Mouse (Mus musculus) urinary bladder, postnatal 14 days (tissue): ENCODE measurements around the gene Sh3gl1.
"Not testable (repeated sequence)": the region's sequence is repeated elsewhere in the genome, so short reads cannot be mapped to it uniquely, and the experiment has no call there.

ENCODE experiments used
- DNase-seq: peaks from one replicate; pipeline ENCODE4 v3.0.0; 2021; ENCODE audit warnings: low spot score

Sh3gl1 gene

DNA sequence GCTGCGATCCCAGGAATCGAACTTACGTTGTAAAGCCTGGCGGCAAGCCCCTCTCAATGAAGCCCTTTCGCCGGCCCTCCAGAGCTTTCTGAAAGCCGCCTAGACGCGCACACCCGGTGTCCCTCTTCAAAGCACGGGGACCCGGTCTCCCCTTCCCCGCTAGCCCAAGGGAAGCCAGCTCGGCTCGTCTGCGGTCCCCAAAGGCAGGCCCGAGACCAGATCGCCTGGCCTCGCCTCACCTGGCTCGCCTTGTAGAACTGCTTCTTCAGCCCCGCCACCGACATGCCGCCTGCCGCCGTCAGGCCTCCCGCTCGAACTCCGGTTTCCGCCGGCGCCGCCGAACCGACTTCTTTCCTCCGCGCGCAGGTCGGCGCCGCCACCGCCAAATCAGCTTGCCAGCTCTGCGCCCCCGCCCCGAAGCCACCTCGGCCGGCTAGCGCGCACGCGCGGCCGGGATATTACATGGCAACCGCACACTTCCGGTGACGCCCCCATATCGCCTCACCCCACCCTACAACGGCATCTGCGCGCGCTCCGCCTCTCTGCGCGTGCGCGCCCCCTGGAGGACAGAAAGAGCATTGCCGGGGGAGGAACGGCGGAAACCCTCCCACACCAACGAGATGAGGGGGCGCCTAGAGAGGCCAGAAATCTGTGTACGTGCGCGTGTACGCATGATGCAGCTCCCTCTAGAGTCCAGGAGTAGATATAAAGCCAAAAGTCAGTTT, at the start of gene Sh3gl1:
TSS of gene Sh3gl1 (minus strand) at position 460 of the 725 bp plus-strand sequence.
- peak; percentile 99 for DNase-seq

GRCm38 (mm10) chr17:56080781-56081585, 44.5 kb upstream of the Sh3gl1 start:
- DNase-seq: no peak

DNA sequence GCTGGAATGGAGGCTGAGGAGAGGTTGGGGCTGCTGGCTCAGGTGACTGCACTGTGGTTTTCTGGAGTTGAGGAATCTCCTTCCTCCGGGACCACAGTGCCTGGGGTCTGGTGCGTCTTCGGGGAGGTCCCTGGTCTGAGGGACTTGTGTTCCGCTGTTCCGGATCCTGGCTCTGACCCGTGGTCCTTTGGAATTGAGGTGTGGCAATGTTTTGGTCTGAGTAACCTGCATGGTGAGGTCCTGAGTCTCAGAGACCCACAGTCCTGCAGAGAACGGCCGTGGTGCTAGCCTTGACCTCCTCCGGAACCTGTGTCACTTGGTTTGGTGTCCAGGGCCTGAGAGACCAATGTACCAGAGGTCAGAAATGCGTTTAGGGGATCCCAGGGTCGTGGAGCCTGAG, 43.5 kb upstream of the Sh3gl1 start:
- DNase-seq: no peak

DNA sequence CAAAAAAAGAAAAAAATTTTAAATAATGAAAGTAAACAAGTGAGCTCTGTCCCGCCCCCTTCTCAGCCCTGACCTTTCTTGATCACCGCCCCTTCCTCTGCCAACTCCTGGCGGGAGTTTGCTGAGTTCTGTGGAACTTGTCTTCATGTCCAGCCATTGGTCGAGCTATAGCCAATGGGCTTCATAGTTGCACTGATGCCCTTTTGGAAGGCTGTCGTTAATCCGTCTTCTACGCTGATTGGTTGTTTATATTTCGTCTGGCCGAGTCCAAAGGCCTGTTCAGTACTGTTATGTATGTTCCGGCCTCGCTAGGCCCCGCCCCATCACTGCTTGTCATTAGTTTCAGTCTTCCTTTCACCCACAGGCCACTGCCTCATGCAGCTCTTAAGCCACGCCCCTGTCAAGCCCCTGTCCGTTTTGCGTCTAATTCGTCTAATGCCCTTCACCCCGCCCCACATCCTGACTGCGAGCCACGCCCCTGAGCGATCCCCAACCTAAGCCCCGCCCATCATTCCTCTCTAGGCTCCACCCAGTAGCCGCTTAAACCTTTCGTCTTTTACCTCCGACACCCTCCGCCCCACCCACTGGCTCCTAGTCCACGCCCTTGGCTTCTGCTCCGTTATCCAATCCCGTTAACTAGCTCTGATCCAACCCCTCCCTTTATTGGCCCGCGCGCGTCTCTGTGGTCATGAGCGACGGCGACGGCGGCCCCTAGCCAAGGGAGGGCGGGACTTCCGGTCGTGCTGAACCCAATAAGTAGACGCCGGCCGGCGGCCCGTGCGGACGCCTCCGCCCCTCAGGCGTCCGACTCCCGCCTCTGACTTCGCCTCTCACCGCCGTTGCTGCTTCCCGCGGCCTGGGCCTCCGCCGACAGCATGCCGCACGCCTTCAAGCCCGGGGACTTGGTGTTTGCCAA, 42.7 kb upstream of the Sh3gl1 start, which contains the start of gene Hdgfl2:
TSS of gene Hdgfl2 (plus strand) at position 755 of the 916 bp plus-strand sequence.
- DNase-seq: peak; percentile 100

DNA sequence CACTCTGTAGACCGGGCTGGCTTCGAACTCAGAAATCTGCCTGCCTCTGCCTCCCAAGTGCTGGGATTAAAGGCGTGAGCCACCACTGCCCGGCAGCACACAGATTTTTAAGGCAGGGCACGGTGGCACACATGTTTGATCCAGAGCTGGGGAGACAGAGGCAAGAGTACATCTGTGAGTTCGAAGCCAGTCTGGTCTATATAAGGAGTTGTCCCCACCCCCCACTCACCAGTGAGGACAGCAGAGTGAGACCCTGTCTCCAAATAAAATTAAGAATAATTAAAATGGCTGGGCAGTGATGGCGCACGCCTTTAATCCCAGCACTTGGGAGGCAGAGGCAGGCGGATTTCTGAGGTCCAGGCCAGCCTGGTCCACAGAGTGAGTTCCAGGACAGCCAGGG, 41.9 kb upstream of the Sh3gl1 start:
- not testable (repeated sequence) for DNase-seq

- no peak for DNase-seq
Measured at GRCm38 (mm10) chr17:56077523-56077922, 41.1 kb upstream of the Sh3gl1 start.

GRCm38 (mm10) chr17:56074827-56075208, 38.4 kb upstream of the Sh3gl1 start, which contains the start of gene Ubxn6:
Gene Ubxn6 (minus strand): TSS chr17:56075028.
- peak; percentile 98 for DNase-seq

GRCm38 (mm10) chr17:56074097-56074826, 37.8 kb upstream of the Sh3gl1 start:
- DNase-seq: peak; percentile 92

DNA sequence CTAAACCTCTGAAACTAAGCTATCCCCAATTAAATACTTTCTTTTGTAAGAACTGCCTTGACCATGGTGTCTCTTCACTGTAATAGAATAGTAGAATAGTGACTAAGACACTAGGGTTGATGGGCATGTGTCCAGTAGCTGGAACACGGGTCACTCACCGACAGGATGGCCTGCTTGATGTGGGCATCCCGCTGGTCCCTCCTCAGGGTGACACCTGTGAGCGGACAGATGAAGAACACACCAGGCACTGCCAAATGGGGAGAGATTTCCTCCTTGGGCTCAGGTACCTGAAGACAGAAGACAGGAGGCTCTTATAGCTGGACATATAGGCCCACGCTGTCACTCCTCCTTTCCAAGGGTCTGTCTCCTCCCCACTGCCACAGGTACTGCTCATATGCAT, 35.8 kb upstream of the Sh3gl1 start:
- no peak for DNase-seq

GRCm38 (mm10) chr17:56071126-56071525, 34.7 kb upstream of the Sh3gl1 start:
- no peak for DNase-seq

GRCm38 (mm10) chr17:56069066-56069465, 32.6 kb upstream of the Sh3gl1 start:
- no peak for DNase-seq

- DNase-seq: no peak
Measured at GRCm38 (mm10) chr17:56066451-56066850, 30.0 kb upstream of the Sh3gl1 start.

DNA sequence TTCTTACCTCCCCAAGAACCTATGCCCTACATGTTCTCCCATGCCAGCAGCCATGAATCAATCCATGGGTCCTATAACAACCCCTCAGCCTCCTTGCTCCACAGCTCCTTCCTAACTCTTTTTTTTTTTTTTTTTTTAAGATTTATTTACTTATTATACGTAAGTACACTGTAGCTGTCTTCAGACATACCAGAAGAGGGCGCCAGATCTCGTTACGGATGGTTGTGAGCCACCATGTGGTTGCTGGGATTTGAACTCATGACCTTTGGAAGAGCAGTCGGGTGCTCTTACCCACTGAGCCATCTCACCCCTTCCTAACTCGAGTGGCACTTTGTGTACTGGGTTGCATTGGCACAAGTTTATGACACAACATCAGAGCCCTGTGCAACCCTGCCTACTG, 29.3 kb upstream of the Sh3gl1 start:
- DNase-seq: not testable (repeated sequence)

GRCm38 (mm10) chr17:56062081-56062480, 25.6 kb upstream of the Sh3gl1 start:
- DNase-seq: no peak

DNA sequence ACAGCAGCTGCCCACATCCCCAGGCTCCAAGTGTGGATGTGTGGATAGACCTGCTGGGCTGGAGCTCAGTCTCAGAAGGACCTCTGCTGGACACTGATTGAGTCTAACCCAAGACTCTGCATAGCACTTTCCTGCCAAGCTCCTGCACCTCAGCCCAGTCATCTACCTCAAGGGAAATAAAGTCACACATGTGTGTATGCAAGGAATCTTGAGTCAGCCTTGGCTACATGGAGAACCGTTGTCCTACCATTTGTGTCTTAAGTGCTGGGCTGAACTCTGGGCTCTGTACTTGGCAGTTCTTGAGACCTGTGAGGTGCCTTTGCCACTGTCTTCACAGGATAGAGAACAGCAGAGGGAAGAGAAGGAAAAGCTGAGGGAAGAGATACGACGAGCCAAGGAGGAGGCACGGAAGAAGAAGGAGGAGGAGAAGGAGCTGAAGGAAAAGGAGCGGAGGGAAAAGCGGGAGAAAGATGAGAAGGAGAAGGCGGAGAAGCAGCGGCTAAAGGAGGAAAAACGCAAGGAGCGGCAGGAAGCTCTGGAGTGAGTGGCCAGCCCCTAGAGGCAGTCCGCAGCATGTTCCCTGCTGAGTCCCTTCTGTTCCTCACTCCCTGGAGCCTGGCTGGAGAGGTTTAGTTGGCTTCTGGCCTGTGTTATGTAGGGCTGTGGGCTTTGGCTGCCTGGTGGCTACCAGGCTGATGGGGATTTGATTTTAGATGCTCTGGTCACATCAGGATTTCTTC, 21.1 kb upstream of the Sh3gl1 start:
- DNase-seq: no peak

DNA sequence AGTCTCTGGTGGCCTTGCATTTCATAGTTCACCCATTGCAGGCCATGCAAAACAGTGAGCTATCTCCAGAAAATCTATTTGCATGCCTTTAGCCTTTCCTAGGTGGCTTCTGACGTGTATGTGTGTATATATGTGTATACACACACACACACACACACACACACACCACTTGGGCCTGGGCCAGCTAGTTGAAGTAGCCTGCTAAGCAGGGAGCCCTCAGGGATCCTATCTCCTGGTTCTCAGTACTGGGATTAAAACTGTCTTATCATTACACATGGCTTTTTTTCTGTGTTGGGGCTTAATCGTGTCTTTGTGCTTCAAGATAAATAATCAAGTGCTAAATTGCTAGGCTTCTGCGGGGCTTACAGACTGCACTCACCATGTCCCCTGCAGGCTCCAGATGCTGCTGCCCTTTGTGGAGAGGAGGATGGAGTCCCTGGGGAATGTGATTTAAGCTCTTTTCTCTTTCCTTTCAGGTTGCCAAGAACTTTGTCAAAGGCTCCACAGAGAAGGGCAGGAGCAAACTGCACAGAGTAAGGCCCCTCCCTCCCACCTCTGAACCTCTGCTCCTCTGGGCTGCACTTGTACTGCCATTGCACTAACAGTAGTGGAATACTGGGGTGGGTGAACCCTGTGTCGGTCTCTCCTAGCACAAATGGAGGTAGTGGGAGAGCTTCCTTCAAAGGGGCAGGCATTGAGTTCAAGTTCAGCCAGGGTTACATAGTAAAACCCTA, 19.7 kb upstream of the Sh3gl1 start:
- DNase-seq: no peak

GRCm38 (mm10) chr17:56054938-56055337, 18.5 kb upstream of the Sh3gl1 start:
- DNase-seq: no peak

DNA sequence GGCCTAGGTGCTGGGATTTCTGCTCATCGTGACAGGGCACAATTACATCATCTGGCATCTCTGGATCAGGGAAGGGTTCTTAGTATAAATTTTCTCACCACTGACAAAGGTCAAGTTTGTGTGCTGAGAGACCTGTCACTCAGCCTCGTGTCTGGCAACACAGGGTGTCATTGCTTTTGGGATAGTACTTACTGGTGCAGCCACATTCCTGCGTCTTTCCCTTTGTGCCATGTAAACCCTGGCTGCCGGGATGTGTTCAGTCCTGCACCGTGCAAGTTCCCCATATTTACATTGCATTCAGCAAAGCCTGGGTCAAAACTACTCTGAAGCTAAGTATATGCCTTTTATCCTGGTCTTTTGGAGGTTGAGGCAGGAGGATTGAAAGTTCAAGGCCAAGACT, 14.9 kb upstream of the Sh3gl1 start:
- DNase-seq: peak; percentile 45

DNA sequence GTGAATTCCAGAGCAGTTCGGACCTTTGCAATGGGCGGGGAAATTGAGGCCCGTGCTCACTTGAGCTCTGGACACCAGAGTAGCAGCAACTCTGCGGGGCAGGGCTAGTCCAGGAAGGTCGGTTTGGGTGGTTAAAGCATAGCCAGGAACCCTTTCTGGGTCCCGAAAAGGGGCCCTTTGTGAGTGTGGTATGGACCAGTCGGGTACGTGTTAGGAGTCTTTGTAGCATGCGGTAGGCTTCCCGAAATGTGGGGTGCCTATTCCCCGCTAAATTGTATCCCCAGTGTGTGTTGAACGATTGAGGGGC, 4.4 kb upstream of the Sh3gl1 start:
- no peak for DNase-seq
